Mouse (Mus musculus) forebrain, embryonic 13.5 days (tissue): Measurements from ENCODE around the gene Gstp2. TPM values are rescaled to one million over a fixed set of nuclear protein-coding genes. Genes with fewer than 3 reads are reported as not detected.

Source experiments
- ATAC-seq: fragments of 200-750 bp; cut with Nextera tagmentation; 2 replicates; pipeline ENCODE4 v1.8.0; 2017
- H3K27ac ChIP-seq: fragments of 300-500 bp; sonication (generic); 2 replicates; pipeline ENCODE4 v1.5.1; 2015; ENCODE audit warnings: inconsistent platforms, mild to moderate bottlenecking, moderate library complexity
- H3K27me3 ChIP-seq: fragments of 300-500 bp; sonication (generic); 2 replicates; pipeline ENCODE4 v1.6.1; 2015; ENCODE audit warnings: mild to moderate bottlenecking, inconsistent platforms
- H3K36me3 ChIP-seq: fragments of 300-500 bp; sonication (generic); 2 replicates; pipeline ENCODE4 v1.6.1; 2015; ENCODE audit warnings: mild to moderate bottlenecking, inconsistent platforms; ENCODE audit not compliant: poor library complexity, severe bottlenecking
- H3K4me1 ChIP-seq: fragments of 300-500 bp; sonication (generic); 2 replicates; pipeline ENCODE4 v1.6.1; 2015; ENCODE audit warnings: inconsistent platforms
- H3K4me2 ChIP-seq: fragments of 300-500 bp; sonication (generic); 2 replicates; pipeline ENCODE4 v1.6.1; 2015; ENCODE audit warnings: inconsistent platforms, mild to moderate bottlenecking, moderate library complexity
- H3K4me3 ChIP-seq: fragments of 300-500 bp; sonication (generic); 2 replicates; pipeline ENCODE4 v1.5.1; 2015; ENCODE audit warnings: mild to moderate bottlenecking, inconsistent platforms
- H3K9ac ChIP-seq: fragments of 300-500 bp; sonication (generic); 2 replicates; pipeline ENCODE4 v1.6.1; 2015; ENCODE audit warnings: mild to moderate bottlenecking, inconsistent platforms
- H3K9me3 ChIP-seq: fragments of 300-500 bp; sonication (generic); replicated peaks from 2 replicates; pipeline ENCODE4 v1.6.1; 2016; ENCODE audit warnings: inconsistent platforms
- WGBS: fragments of 180-500 bp; shearing (Covaris S2); methylation state at CpG from one replicate; pipeline ENCODE4 v1.1.7; 2015; 5-methylcytosine and 5-hydroxymethylcytosine counted together
- polyA plus RNA-seq: library from polyadenylated mRNA; unstranded; fragments of >200 nt; fragmentation: Nextera tagmentation; extraction: Ambion mirVana; gene quantifications from 2 replicates; pipeline ENCODE4 v1.2.1, GENCODE M21; 2015

The Gstp2 gene
- polyA plus RNA-seq, 1 experiment from 2014 or later: 2.5 TPM

GRCm38 (mm10) chr19:3991562-3991961 is 54.3 kb downstream of the Gstp2 start:
- H3K9ac ChIP-seq: no peak overlapping the region
- H3K4me2 ChIP-seq: no peak overlapping the region
- H3K27me3 ChIP-seq: 0 out of 2 replicates have a peak, but pooled peaks cover 2% of the 10 kb centered on the region
- no peak for ATAC-seq
- peaks cover 5% of the 10 kb centered on the region for H3K9me3 ChIP-seq
- peaks cover 2% of the 10 kb centered on the region; the same call in 1 of the 2 replicates for H3K4me1 ChIP-seq
- no peak overlapping the region for H3K27ac ChIP-seq
- no peaks in the 10 kb centered on the region for H3K36me3 ChIP-seq
- 94% methylated on average over 3 of the region's 3 CpGs for WGBS
- no peak overlapping the region for H3K4me3 ChIP-seq

GRCm38 (mm10) chr19:3990804-3991203 is 55.0 kb downstream of the Gstp2 start:
- Histone ChIP-seq H3K4me3 (no peak overlapping the region), H3K27me3 (0 out of 2 replicates have a peak, but pooled peaks cover 2% of the 10 kb centered on the region), H3K36me3 (no peaks in the 10 kb centered on the region), H3K27ac (no peak overlapping the region), H3K4me1 (peaks cover 7% of the 10 kb centered on the region; the same call in 1 of the 2 replicates), H3K9me3 (peaks cover 5% of the 10 kb centered on the region), H3K9ac (no peak overlapping the region), H3K4me2 (no peak overlapping the region)
- 74% methylated on average over 6 of the region's 6 CpGs for WGBS
- no peak for ATAC-seq

Other genes with a start within 250 kb of the Gstp2 start
- gene Chka, start 194.2 kb downstream of the Gstp2 start, polyA plus RNA-seq: 53.1 and 54.8 TPM in 2 replicates
- gene Tcirg1, start 138.9 kb downstream of the Gstp2 start, polyA plus RNA-seq: 10.4 and 11.3 TPM in 2 replicates
- 197 and 208 TPM in 2 replicates for gene Ndufs8, start 133.2 kb downstream of the Gstp2 start, polyA plus RNA-seq
- gene Aldh3b1, start 116.2 kb downstream of the Gstp2 start, polyA plus RNA-seq: 1.1 TPM in 2 replicates
- gene Unc93b1, start 110.8 kb downstream of the Gstp2 start, polyA plus RNA-seq: 3.8 and 5.3 TPM in 2 replicates
- gene Aldh3b3, start 87.4 kb downstream of the Gstp2 start, polyA plus RNA-seq: not detected in 2 replicates
- 0.15 TPM in 1 of 2 replicates, not detected in the other for gene Aldh3b2, start 73.7 kb downstream of the Gstp2 start, polyA plus RNA-seq
- 0.68 and 1.4 TPM in 2 replicates for gene Acy3, start 59.5 kb downstream of the Gstp2 start, polyA plus RNA-seq
- gene Tbx10, start 53.3 kb downstream of the Gstp2 start, polyA plus RNA-seq: not detected in 2 replicates
- 25.8 and 28.2 TPM in 2 replicates for gene Nudt8, start 45.4 kb downstream of the Gstp2 start, polyA plus RNA-seq
- 5.4 and 5.7 TPM in 2 replicates for gene Gm49405, start 45.4 kb downstream of the Gstp2 start, polyA plus RNA-seq
- gene Doc2g, start 42.7 kb downstream of the Gstp2 start, polyA plus RNA-seq: 5.5 and 5.7 TPM in 2 replicates
- 202 and 216 TPM in 2 replicates for gene Ndufv1, start 33.2 kb downstream of the Gstp2 start, polyA plus RNA-seq
- gene Gstp1, start 8.0 kb downstream of the Gstp2 start, polyA plus RNA-seq: 390 and 392 TPM in 2 replicates
- not detected in 2 replicates for gene Gstp3, start 13.5 kb upstream of the Gstp2 start, polyA plus RNA-seq
- not detected in 2 replicates for gene Cabp2, start 35.6 kb upstream of the Gstp2 start, polyA plus RNA-seq
- 77.4 and 80.3 TPM in 2 replicates for gene Cdk2ap2, start 51.2 kb upstream of the Gstp2 start, polyA plus RNA-seq
- 21.1 and 32.0 TPM in 2 replicates for gene Pitpnm1, start 54.0 kb upstream of the Gstp2 start, polyA plus RNA-seq
- 73.7 and 75.9 TPM in 2 replicates for gene Aip, start 79.8 kb upstream of the Gstp2 start, polyA plus RNA-seq
- gene Gpr152, start 93.8 kb upstream of the Gstp2 start, polyA plus RNA-seq: 0.04 TPM in 1 of 2 replicates, not detected in the other
- 0.09 and 0.13 TPM in 2 replicates for gene Cabp4, start 98.0 kb upstream of the Gstp2 start, polyA plus RNA-seq
- gene Coro1b, start 102.6 kb upstream of the Gstp2 start, polyA plus RNA-seq: 126 and 144 TPM in 2 replicates
- gene Ptprcap, start 107.6 kb upstream of the Gstp2 start, polyA plus RNA-seq: 0.33 and 0.65 TPM in 2 replicates
- 56.6 and 61.6 TPM in 2 replicates for gene Rps6kb2, start 117.3 kb upstream of the Gstp2 start, polyA plus RNA-seq
- 2.4 and 2.5 TPM in 2 replicates for gene Carns1, start 129.5 kb upstream of the Gstp2 start, polyA plus RNA-seq
- gene Tbc1d10c, start 145.3 kb upstream of the Gstp2 start, polyA plus RNA-seq: 0.77 and 0.82 TPM in 2 replicates
- 664 and 700 TPM in 2 replicates for gene Ppp1ca, start 146.0 kb upstream of the Gstp2 start, polyA plus RNA-seq
- gene Rad9a, start 155.6 kb upstream of the Gstp2 start, polyA plus RNA-seq: 28.9 and 34.7 TPM in 2 replicates
- 0.63 and 0.76 TPM in 2 replicates for gene Clcf1, start 168.2 kb upstream of the Gstp2 start, polyA plus RNA-seq
- gene AC109138.7, start 168.3 kb upstream of the Gstp2 start, polyA plus RNA-seq: not detected in 2 replicates
- gene Pold4, start 185.9 kb upstream of the Gstp2 start, polyA plus RNA-seq: 13.1 and 14.2 TPM in 2 replicates
- gene Ssh3, start 223.2 kb upstream of the Gstp2 start, polyA plus RNA-seq: 3.6 and 4.8 TPM in 2 replicates
- gene Ankrd13d, start 237.1 kb upstream of the Gstp2 start, polyA plus RNA-seq: 14.0 and 15.2 TPM in 2 replicates